Mouse (Mus musculus) urinary bladder, adult 2 months (tissue): ENCODE measurements around the gene Eif4e1b. TPM values are rescaled to one million over a fixed set of nuclear protein-coding genes. Genes with fewer than 3 reads are reported as not detected.

Experiments
- DNase-seq: peaks from one replicate; pipeline ENCODE4 v3.0.0; 2022; ENCODE audit warnings: low spot score
- polyA plus RNA-seq: library from polyadenylated mRNA; depleted of rRNA; stranded (reverse); fragments of >200 nt; gene quantifications from 2 replicates; pipeline ENCODE4 v1.2.3, GENCODE M21; 2012; rRNA removed

Eif4e1b gene
- 0.21 and 0.34 TPM in 2 replicates for polyA plus RNA-seq

DNA sequence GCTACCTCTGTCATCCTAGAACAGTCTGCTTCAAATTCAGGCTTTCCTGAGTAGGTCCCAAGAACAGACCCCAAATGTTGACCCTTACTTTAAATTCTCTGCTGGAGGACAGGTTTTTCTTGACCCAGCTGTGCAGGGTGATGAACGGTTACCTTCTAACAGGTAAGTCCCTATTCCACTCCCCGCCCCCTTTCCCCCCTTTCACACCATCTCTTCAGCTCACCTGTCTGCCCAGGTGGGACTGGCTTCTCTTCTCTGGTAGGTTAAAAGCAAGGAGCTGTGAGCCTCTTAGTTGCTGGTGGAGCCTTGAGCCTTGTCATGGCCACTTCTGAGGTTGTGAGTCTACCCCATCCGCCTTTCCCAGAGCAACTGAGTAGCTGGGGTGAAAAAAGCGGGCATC, at the start of gene Eif4e1b:
Gene Eif4e1b (plus strand): TSS at position 301 of the 400 bp plus-strand sequence.
- DNase-seq, result no peak

DNA sequence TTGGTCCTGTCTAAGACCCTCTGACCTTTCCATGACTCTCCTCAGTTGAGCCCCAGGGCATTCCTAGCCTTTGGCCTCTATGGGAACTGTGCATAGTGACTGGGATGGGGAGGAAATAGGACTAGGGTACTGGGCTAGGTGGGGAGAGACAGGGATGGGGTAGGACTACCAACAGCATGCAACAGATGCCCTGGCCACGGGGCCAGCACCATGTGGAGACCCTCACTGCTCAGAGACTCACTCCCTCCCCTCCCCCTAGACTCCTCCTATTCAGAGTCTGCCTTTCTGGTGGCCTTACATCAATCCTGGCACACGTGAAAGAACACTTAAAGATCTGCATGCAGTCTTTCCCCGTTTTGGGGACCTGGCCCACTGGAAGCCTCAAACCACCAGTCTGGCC, 46.9 kb upstream of the Eif4e1b start:
- DNase-seq, result no peak

DNA sequence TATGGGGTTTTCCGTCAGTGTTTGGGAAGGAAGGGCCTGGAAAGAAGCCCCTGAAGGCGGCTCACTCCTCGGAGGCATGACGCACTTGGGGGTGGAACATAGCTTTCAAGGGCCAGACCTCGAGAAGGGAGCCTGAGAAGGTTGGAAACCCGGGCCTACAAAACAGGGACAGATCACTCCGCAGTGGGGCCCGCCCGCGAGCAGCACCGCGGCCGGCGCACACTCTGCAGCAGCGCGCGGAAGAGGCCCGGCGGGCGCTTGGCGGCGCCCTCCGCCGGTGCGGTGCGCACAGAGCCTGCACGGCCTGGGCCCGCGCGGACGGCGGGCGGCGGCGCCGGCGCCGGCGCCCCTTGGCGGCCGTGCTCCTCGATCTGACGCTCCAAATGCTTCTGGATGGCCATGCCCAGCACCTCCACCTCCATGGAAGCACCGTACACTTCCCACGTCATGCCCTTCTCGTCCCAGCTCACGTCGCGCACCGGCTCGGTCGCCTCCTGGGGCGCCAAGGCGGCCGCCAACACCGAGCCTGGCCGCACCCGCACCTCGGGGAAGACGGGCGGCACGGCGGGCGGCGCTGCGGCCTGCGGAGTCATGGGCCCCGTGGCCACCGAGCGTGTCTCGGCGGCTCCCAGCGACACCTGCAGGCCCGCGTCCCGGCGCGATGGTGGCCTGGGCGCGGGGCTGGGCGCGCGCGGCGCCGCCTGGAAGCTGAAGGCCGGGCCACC, 46.1 kb upstream of the Eif4e1b start:
- no peak for DNase-seq

DNA sequence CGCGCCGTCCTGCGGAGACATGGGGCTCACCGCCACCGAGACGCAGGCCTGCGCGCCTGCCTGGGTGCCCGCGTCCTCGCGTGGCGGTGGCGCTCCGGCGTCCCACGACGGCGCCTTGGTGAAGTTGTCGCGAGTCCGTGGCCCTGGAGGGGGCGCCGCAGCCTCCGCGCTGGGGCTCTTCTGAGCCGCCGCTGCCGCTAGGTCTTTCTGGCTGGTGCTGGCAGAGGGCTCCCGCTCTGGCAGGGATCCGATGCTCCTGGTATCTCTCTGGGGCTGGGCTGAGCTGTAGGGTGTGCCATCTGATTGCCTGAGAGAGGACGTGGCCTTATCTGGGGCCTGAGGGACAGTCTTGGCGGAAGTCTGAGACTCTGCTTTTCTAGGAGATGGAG, 45.6 kb upstream of the Eif4e1b start:
- no peak for DNase-seq

DNA sequence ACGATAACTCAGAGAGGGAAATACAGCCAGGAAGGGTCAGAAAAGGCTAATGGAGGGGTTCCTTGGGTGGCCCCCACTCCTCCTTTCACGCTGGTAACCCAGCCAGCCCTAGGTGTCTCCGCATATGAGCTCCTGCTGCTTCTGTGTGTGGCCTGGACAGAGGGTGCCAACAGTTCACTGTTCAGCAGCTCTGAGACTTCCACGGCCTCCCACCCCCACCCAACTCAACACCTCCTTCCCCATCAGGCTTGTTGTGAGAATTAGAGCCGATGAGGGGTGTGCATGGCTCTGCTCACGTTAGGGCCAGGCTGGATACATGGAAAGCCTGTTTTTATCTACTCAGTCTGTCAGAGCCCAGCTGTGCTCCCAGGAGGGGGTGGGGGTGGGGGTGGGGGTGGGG, 37.7 kb upstream of the Eif4e1b start:
- no peak for DNase-seq

DNA sequence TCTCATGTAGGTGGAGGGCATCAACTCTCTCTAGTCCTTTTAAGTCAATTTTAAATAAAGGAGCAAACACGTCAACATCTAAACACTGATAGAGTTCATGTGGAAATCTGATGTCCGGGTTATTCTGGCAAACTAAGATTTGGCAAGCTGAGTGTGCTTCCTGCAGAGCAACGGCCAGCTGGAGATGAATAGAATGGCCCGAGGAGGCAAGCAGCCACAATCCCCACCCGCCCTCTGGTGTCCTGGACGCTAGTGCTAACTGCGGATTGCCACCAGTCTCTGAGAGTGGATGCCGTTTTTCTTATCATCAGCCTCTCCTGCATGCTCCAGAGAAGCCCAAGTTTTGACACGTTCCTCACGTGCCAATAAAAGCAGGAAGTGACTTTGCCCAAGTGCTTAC, 36.9 kb upstream of the Eif4e1b start:
- no peak for DNase-seq

DNA sequence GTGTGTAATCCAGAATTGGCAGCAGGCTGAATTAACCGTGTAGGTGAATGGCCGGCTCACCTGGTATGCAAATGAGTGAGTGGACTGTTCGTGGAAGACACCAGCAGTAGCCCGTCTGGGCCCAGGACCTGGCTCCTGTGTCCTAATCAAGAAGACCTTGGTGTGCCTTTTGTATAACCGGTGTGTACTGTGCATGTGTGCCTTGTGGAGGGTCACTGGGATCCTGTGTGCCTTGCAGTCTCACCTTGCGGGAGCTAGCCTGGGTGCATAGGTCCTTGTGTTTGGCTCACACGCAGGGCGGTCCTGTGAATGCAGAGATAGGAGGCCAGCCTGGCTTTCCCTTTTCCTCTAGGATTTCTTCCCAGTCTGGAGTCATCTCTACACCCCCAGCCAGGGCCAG, 35.6 kb upstream of the Eif4e1b start:
- no peak for DNase-seq

DNA sequence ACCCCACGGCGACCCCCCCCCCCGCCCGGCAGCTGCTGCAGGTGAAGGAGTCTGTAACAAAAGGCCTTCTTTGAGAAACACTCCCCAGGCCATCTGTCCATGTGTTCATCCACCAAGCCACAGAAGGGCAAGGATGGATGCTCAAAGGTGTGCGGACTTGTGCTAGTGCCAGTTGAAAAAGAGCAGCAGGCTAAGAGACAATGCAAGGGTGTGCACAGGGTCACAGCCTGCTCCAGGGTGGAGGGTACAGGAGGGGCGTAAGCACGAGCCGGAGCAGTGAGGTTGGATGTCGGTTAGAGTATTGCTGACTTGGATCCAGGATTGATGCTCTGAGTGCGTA, 35.1 kb upstream of the Eif4e1b start:
- DNase-seq, result no peak

DNA sequence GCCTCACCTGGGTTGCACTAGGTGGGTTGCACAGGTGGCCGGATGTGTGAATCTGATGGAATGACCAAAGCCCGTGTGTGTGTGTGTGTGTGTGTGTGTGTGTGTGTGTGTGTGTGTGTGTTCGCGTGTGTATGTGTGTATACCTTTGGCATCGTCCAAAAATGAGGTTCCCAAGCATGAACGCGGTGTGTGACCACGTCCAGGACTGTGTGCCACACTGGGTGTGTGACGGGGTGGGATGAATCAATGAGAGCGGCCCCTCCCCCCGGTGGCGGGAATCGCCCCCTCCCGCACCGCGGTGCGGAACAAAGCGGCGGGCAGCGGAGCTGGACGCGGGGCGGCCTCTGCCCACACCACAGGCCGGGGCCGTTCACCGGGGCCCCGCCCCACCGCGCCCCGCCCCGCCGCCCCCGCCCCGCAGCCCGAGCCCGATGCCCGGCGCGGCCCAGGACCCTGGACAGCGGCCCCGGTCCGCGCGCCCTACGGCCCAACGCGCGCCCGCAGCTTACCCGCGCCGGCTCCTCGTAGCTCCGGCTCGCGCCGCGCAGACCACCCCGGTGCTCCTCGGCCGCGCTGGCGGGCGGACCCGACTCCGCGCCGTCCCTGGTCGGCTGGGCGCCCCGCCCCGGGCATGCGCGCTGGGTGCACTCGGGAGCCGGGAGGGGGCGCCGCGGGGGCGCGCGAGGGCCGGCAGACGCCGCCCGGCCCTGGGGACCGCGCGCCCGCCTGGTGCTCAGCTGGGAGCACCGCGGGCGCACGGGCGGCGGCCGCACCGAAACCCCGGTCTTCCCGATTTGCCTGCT, 34.5 kb upstream of the Eif4e1b start:
- DNase-seq, result no peak

DNA sequence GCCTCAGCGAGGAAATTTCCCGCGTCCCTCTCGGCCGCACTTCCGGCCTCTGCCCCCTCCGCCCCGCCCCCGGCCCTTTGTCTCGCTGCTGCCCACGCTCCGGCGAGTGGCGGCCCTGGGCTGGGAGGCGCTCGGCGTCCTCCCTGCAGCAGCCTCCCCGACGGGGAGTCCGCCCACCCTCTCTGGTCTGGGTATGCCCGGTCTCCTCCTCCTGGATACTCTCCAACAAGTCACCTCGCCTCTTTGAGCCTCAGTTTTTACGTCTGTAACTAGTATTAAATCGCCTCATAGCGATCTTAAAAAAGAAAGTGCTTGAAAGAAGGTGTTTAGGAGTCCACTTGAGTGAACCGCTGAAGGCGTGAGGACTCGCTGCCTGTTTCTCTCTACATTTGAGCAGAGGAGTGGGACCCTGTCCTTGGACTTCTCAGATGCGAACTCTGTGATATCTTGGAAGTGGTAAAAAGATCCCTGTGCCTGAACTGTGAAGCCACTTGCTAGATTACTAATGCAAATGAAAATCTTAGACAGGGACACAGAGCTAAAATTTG, 33.9 kb upstream of the Eif4e1b start, which contains the start of gene Gprin1:
Gene Gprin1 (minus strand): TSS at position 11 of the 548 bp plus-strand sequence.
- no peak for DNase-seq

DNA sequence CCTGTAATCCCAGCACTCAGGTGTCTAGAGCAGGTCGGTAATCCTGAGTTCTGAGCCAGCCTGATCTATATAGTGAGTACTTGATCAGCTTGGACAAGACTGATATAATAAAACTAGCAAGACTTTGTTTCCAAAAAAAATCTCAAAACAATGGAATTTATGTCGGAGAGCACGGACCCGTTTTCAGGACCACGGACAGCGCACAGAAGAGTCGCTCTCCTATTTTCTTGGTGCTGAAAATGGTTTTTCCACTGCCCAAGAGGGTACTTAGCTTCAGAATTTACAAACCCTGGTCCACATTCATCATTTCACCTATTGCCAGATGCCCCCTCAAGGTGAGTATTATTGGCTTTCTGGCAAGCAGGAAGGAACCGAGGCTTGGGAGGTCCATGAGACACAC, 33.1 kb upstream of the Eif4e1b start:
- no peak for DNase-seq

DNA sequence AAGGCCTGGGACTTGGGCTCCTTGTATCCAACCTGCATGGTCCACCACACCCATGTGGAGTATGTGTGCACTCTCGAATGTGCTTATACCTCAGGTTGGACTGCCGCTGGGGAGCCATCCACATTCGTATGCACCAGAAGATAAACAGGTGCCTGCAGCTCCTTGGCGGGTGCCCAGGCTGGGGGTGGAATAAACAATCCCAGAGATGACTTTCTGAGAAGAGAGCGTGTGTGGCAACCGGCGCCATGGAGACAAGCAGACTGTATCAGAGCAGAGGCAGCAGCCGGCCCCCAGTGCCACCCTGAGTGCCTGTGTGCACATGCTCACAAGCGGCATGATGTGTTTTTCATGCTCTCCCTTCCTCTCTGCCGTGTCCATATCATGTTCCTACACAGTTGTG, 31.1 kb upstream of the Eif4e1b start:
- DNase-seq, result no peak

DNA sequence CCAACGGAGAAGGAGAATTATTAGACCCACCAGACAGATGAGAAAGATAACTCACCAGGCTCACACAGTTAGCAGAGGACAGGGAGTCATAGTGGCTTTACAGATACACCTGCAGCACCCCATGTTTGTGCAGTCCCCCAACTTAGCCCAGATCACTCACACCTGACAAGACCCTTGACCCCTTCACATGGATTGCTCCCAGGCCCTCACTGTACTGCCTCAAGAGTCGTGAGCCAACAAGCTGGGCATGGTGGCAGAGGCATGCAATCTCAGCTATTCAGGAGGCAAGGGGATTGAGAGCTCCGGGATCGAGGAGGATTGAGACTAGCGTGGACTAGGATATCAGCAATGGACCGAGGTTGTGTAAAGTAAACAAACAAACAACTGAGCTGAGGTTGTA, 30.1 kb upstream of the Eif4e1b start:
- no peak for DNase-seq

DNA sequence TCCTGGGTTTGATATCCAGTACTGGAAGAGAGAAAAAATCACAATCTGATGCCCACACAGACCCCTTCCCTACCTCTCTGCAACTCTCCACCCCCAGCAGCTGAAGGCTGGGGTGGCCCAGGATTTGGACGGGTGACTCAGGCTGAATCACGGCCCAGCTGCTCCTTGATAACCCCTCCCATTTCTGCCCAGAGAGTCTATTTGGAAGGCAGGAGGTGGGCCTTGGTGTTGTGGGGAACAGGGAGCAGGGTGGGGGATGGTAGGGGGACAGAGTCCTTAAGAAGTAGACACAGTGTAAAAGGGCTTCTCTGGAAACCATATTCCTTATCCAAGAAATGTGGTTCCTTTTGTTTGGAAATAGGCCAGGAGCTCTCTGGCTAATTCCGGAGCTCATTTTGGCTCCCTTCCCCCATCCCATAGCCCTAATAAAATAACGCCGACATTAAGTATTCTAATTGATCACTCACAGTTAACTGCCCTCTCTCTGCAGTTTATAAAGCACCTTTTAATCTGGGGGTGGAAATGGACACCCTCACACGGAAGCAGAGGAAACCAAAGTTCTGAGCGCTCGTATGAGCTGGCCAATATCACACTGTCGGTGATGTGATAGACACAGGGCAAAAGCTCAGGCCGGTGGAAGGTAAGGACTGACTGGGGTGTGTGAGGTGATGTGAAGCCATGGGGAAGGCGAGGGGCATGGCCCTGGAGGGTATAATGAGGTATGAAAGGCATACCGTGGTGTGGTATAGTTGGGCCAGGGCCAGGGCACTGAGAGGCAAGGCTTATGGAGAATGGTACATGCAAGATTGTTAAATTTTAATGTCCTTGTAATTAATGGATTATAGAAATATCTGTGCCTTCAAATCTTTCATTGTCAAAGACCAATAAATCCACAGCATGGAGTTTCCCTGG, 29.4 kb upstream of the Eif4e1b start:
- no peak for DNase-seq

DNA sequence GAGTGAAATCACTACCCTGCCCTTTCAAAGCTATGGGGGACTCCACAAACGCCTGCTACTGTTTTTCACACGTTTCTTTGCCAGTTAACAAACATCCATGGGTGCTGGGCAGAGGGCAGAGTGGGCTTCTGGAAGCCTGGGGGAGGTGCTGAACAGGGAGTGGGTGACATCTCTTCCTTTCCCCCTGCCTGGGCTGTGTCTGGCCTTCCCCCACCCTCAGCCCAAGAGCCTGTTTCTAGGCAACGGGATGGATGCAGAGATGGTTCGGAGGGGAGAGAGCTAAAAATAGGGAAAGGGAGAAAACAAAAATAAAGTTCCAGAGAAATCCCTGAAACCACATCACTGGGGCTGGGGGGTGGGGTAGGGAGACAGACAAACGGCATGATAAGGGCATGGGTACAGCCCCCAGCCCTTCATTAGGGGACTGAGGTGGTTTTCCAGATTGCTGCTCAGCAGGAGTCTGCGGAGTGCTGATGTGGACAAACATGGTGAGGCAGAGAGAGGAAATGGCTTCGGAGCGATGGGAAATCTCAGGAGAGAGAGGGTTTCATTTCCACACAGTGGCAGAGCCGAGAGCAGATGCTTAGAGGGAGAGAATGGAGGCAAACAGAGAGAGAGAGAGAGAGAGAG, 28.5 kb upstream of the Eif4e1b start:
- no peak for DNase-seq

DNA sequence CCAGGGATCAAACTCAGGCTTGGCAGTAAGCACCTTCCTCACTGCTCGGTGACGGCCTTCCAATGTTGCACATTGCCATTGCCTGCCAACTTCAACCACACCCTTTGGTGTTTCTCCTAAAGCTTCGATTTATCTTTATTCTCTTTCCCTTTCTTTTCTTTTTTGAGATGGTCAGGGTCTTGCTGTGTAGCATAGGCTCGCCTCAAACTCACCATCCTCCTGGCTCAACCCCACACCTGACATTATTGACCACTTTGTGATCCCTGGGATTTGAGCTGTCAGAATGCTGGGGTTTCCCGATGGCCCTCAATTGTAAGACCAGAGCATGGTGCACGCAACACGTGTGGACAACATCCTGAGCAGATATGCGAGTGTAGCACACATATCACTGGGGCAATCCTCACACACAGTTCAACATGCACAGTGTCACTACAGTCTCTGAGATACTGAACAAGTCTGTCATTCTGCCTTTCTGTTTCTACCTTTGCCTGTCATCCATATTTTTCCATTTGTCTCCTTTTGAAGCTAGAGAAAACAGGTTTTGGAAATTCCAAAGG, 27.6 kb upstream of the Eif4e1b start:
- DNase-seq, result no peak

DNA sequence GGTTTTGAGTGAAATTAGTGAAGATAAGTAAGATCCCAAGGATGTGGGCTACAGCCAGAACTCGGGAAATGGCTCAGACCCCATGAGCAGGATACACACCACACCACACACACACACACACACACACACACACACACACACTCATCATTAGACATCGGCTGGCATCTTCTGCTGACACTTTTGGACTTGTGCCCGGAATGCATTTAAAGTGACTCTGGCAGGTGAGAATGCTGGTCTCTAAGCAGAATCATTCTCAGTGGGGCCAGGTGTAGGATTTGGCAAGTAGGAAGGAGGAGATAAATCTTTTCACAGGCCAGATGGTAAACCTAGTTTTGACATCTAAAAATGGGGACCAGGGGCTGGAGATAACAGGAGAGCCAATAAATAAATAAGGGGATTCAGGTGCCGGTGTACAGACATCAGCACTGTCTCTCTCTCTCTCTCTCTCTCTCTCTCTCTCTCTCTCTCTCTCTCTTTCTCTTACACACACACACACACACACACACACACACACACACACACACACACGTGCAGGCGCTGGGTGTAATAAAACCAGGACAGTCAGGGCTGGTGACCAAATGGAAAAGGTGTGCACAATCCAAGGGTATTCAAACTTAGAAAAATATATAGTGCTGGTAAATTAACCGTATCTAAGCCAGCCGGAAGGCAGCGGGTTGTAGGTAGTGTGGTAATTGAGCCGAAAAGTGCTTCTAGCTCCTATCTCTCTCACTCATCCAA, 26.5 kb upstream of the Eif4e1b start:
- DNase-seq, result no peak

DNA sequence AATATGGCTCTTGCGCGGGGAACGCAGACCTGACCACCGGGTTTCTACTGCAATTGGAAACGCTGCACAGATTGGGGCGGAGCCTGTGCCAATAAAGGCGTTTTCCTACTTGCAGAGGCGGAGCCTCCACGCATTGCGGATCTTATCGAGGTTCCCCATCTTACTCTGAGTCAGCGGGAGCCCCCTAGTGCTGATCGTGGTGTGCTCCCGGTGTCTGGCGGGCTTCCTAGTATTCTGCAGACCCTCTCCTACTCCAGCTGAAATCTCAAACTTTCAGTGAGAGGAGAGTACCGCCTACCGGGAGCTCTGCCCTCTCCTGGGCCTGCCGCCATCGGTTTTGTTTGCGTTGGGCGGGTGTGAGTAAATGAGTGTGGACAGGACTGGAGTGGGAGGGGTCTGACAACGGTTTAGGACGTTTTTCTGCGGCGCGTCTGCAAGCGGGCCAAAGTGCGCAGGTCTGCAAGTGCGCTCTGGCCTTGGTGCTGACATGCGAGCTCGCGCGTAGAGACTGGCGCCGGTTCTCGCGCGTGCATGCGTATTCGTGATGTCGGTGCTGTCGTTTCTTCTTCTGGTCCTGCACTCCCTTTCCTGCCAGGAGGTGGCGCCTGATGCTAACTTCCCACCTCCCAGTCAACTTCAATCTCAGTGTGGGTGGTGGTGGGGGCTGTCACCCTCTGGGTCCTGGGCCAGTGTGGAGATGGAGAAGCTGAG, 25.6 kb upstream of the Eif4e1b start:
- peak; percentile 37 for DNase-seq

DNA sequence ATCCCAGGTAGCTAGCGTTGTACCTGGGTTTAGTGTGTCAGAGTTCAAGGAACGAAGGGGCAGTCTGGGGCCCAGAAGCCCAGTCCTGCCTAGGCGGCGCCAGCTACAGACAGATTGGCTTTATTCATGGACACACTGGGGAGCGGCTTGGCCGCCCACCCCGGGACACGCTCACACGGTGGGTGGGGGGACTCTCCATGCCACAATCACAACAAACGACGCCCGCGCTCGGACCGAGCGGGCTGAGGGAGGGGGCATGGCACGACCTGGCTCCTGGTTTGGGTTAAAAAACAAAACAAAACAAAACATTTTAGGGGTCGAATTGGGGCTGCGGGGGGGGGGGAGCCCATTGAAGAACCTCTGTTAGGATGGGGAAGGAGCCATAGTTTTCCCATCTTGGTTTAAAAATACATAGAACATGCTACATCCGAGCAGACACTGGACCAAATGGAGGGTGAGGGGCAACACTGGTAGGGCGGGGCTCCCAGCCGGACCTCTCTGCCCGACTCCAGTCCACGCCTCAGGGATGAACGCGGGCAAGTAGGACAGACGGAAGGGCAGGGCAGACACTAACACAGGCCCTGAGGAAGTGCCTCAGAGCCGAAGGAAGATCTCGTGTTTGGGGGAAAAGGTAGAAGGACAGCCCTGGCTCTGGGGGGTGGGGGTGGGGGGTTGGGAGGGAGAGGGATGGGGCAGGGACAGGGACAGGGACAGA, 24.9 kb upstream of the Eif4e1b start:
- DNase-seq, result no peak
